Mouse (Mus musculus) C2C12 (cell line): ENCODE measurements around the gene Stfa2l1.

Source experiments
- CEBPB ChIP-seq: IDR thresholded peaks from one replicate; pipeline ENCODE4 v1.6.1; 2011; ENCODE audit warnings: low read depth, mild to moderate bottlenecking, control low read depth, moderate library complexity
- CTCF ChIP-seq: IDR thresholded peaks from one replicate; pipeline ENCODE4 v1.5.1; 2011; ENCODE audit not compliant: control insufficient read depth, insufficient read depth, insufficient read length
- MAX ChIP-seq: IDR thresholded peaks from one replicate; pipeline ENCODE4 v1.6.1; 2011; ENCODE audit warnings: mild to moderate bottlenecking, control low read depth
- MYOD1 ChIP-seq: IDR thresholded peaks from one replicate; pipeline ENCODE4 v1.6.1; 2011; ENCODE audit warnings: low read depth; ENCODE audit not compliant: control insufficient read depth, insufficient read length

- TF ChIP-seq CTCF = no peak
- no peak for TF ChIP-seq MAX
- no peak for TF ChIP-seq MYOD1
- no peak for TF ChIP-seq CEBPB
Measured at GRCm38 (mm10) chr16:36131141-36131540, 25.5 kb upstream of the Stfa2l1 start, which contains the start of gene Csta1.
